Mouse (Mus musculus): ENCODE results near the gene Erbb2.

- TF ChIP-seq CTCF (IDR thresholded peaks at IDR 0.05; ENCODE audit: low read depth) (no peak), EP300 (optimal IDR thresholded peaks at IDR 0.05) (no peak)
Measured at GRCm38 (mm10) chr11:98388282-98388681, 24.0 kb upstream of the Erbb2 start.
